Comparison of ENCODE assay signal across 26 mouse cellular contexts in the genomic region with DNA sequence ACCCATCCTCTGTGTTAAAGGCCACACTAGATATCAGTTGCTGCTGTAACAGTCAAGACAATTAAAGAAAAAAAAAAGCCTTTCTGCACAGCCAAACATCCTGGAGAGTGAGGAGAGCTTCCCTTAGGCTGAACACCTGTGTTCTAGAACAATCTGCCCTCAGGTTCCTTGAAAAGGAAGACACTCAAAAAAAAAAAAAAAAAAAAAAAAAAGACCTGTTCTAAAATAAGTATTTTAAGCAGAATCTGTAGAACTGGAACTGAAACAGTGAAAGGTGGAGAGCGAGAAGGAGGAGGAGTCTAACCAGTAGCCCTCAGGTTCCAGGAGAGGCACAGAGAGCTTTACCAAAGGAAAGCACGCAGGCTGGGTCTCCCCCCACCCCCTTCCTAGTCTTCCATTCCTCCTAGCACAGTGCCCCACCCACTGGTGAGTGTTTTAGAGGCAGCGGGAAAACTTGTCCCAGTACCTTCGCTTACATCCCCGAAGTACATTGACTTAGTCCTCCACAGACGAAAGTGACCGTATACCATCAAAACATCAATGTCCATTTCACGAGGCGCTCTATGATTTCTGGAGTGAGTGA.
DNase-seq lines count a peak whose midpoint lies in the region; ATAC-seq lines count a peak whose summit lies in the region.
"Had no signal": no experiment of that assay in that cellular context is flagged by ENCODE, and none has a peak within 500 bp of the region (broad histone marks: within the 10 kb centered on the region; RNA-seq: fewer than 3 reads in every experiment).

No protein-coding gene starts in this region.

- H3K4me2 ChIP-seq in hindbrain, embryonic 12.5 days (replicated peaks): no peak overlapping the region
- H3K4me2 ChIP-seq in midbrain, embryonic 16.5 days (ENCODE audit: low read length): no peak overlapping the region
- H3K4me2 ChIP-seq: heart, embryonic 12.5 days; liver, embryonic 15.5 days; lung, embryonic 15.5 days had no signal

- no peak overlapping the region for H3K4me3 ChIP-seq in hindbrain, embryonic 10.5 days
- H3K4me3 ChIP-seq in hindbrain, embryonic 12.5 days: no peak overlapping the region
- no peak overlapping the region for H3K4me3 ChIP-seq in midbrain, embryonic 10.5 days
- no peak overlapping the region for H3K4me3 ChIP-seq in midbrain, embryonic 16.5 days (ENCODE audit: low read depth, low read length)
- H3K4me3 ChIP-seq: gastrocnemius, adult 2 months; heart, adult 2 months; heart, embryonic 12.5 days; liver, embryonic 15.5 days; lung, embryonic 15.5 days; megakaryocyte, embryonic 14.5 days; midbrain, embryonic 13.5 days had no signal

- H3K36me3 ChIP-seq in hindbrain, embryonic 10.5 days: no peaks in the 10 kb centered on the region
- no peaks in the 10 kb centered on the region for H3K36me3 ChIP-seq in hindbrain, embryonic 12.5 days
- no peaks in the 10 kb centered on the region for H3K36me3 ChIP-seq in midbrain, embryonic 10.5 days
- H3K36me3 ChIP-seq in midbrain, embryonic 16.5 days (ENCODE audit: control insufficient read depth, insufficient read depth, low read length): no peaks in the 10 kb centered on the region
- H3K36me3 ChIP-seq: heart, embryonic 12.5 days; liver, embryonic 15.5 days; lung, embryonic 15.5 days; midbrain, embryonic 13.5 days had no signal

- no peaks in the 10 kb centered on the region for H3K9me3 ChIP-seq in hindbrain, embryonic 10.5 days
- H3K9me3 ChIP-seq in hindbrain, embryonic 12.5 days (replicated peaks): no peaks in the 10 kb centered on the region
- no peaks in the 10 kb centered on the region for H3K9me3 ChIP-seq in midbrain, embryonic 10.5 days (replicated peaks)
- H3K9me3 ChIP-seq in midbrain, embryonic 16.5 days (replicated peaks; ENCODE audit: control insufficient read depth, low read length, poor library complexity, severe bottlenecking): no peaks in the 10 kb centered on the region
- H3K9me3 ChIP-seq: heart, embryonic 12.5 days; liver, embryonic 15.5 days; lung, embryonic 15.5 days; megakaryocyte, embryonic 14.5 days; midbrain, embryonic 13.5 days had no signal

- peaks cover 34% of the 10 kb centered on the region for H3K4me1 ChIP-seq in hindbrain, embryonic 10.5 days (replicated peaks)
- H3K4me1 ChIP-seq in hindbrain, embryonic 12.5 days: peaks cover 25% of the 10 kb centered on the region
- peaks cover 65% of the 10 kb centered on the region for H3K4me1 ChIP-seq in midbrain, embryonic 10.5 days
- H3K4me1 ChIP-seq in midbrain, embryonic 16.5 days (ENCODE audit: control insufficient read depth, insufficient read depth, low read length): peaks cover 18% of the 10 kb centered on the region

- no peak for ATAC-seq in hindbrain, embryonic 12.5 days (ENCODE audit: low FRiP score)
- no peak for ATAC-seq in midbrain, embryonic 16.5 days
- ATAC-seq: forebrain, embryonic 14.5 days; inflammation-experienced regulatory T-cells, adult 6 months; midbrain, embryonic 13.5 days had no signal

- DNase-seq in hindbrain, embryonic 10.5 days (ENCODE audit: low spot score): no peak
- no peak for DNase-seq in midbrain, embryonic 10.5 days (ENCODE audit: low spot score)
- DNase-seq in thymus, postnatal 36 days: peak; percentile 17 to 28
- no peak for DNase-seq in thymus, postnatal 4 days
- DNase-seq in heart, postnatal 25 days (ENCODE audit: low spot score): no peak
- no peak for DNase-seq in layer of hippocampus, adult 18-20 months (ENCODE audit: low spot score in 2 of 2)
- DNase-seq: adrenal gland, postnatal 10 days; cerebellum, adult 9-10 months; cerebellum, postnatal 36 days; gastrocnemius, adult 2 months; heart, adult 2 months; kidney, adult 11 months; kidney, postnatal 14 days; liver; lung, postnatal 36 days; spleen, adult 18-20 months had no signal

- WGBS in hindbrain, embryonic 10.5 days: 81% methylated on average over 9 of the region's 9 CpGs
- WGBS in hindbrain, embryonic 12.5 days: 80% methylated on average over 9 of the region's 9 CpGs
- WGBS in midbrain, embryonic 10.5 days: 81% methylated on average over 9 of the region's 9 CpGs
- WGBS in midbrain, embryonic 16.5 days: 79% methylated on average over 9 of the region's 9 CpGs

- no peak overlapping the region for H3K9ac ChIP-seq in hindbrain, embryonic 12.5 days
- no peak overlapping the region for H3K9ac ChIP-seq in midbrain, embryonic 16.5 days (ENCODE audit: low read depth, low read length)
- H3K9ac ChIP-seq: heart, embryonic 12.5 days; liver, embryonic 15.5 days; lung, embryonic 15.5 days; midbrain, embryonic 13.5 days had no signal

- peak overlapping the region; percentile 87; the same call in 1 of the 2 replicates for H3K27ac ChIP-seq in hindbrain, embryonic 10.5 days
- H3K27ac ChIP-seq in hindbrain, embryonic 12.5 days: no peak overlapping the region
- H3K27ac ChIP-seq in midbrain, embryonic 10.5 days (replicated peaks): peak overlapping the region; percentile 93; the same call in 1 of the 2 replicates
- H3K27ac ChIP-seq in midbrain, embryonic 16.5 days (ENCODE audit: low read length): no peak overlapping the region
- H3K27ac ChIP-seq: gastrocnemius, adult 2 months; heart, adult 2 months; liver, embryonic 15.5 days; stomach, postnatal 0 days had no signal

- no peaks in the 10 kb centered on the region for H3K27me3 ChIP-seq in hindbrain, embryonic 10.5 days (ENCODE audit: insufficient read depth, poor library complexity, severe bottlenecking)
- no peaks in the 10 kb centered on the region for H3K27me3 ChIP-seq in hindbrain, embryonic 12.5 days
- H3K27me3 ChIP-seq in midbrain, embryonic 10.5 days (ENCODE audit: low read depth, poor library complexity, severe bottlenecking): peaks cover 6% of the 10 kb centered on the region; the same call in 1 of the 2 replicates
- no peaks in the 10 kb centered on the region for H3K27me3 ChIP-seq in midbrain, embryonic 16.5 days (ENCODE audit: control insufficient read depth, insufficient read depth, low read depth, low read length)
- H3K27me3 ChIP-seq: heart, embryonic 12.5 days; lung, embryonic 15.5 days had no signal

- intact Hi-C loops in heart, postnatal 25 days (cut with DNase I): loop anchor here (2.0 kb wide), 1 partner anchor 21 kb away; no protein-coding TSS in a partner anchor

Comparison
In these comparisons a context has a peak if more than half of its experiments do, and no peak if none do; other contexts are left out.
1. DNase-seq: peak in thymus, postnatal 36 days (2 of 2); none in hindbrain, embryonic 10.5 days (single experiment), midbrain, embryonic 10.5 days (single experiment), thymus, postnatal 4 days (single experiment), heart, postnatal 25 days (single experiment) and layer of hippocampus, adult 18-20 months (0 of 2).
2. H3K27ac ChIP-seq: peak in hindbrain, embryonic 10.5 days (single experiment) and midbrain, embryonic 10.5 days (single experiment); none in hindbrain, embryonic 12.5 days (single experiment) and midbrain, embryonic 16.5 days (single experiment).